Mouse (Mus musculus): ENCODE results near the gene Olfr1312. TPM values are rescaled to one million over a fixed set of nuclear protein-coding genes. Genes with fewer than 3 reads are reported as not detected.
"Not testable (repeated sequence)": the region's sequence is repeated elsewhere in the genome, so short reads cannot be mapped to it uniquely, and the experiment has no call there.

The Olfr1312 gene
- not detected in 2 replicates for polyA plus RNA-seq (2015; fragmentation: Nextera tagmentation; extraction: Ambion mirVana)

GRCm38 (mm10) chr2:112050138-112050537 is at the start of gene Olfr1312:
Olfr1312 (minus strand) TSS chr2:112050238.
- Histone ChIP-seq H3K4me2 (ENCODE audit: low read length) (no peak within 1 kb of the TSS), H3K27ac (no peak within 1 kb of the TSS), H3K4me1 (replicated peaks; ENCODE audit: insufficient read depth, low read length) (no peaks in the 10 kb centered on the region), H3K9ac (ENCODE audit: low read depth, low read length) (no peak within 1 kb of the TSS), H3K36me3 (ENCODE audit: insufficient read depth, low read length) (no peaks in the 10 kb centered on the region), H3K9me3 (replicated peaks; ENCODE audit: low read length) (no peaks in the 10 kb centered on the region), H3K27me3 (ENCODE audit: insufficient read depth, low read length) (no peaks in the 10 kb centered on the region), H3K4me3 (replicated peaks; ENCODE audit: low read depth, low read length) (no peak within 1 kb of the TSS)
- DNase-seq (ENCODE audit: low spot score) (no peak), ATAC-seq (replicated peaks; ENCODE audit: low FRiP score, low read depth) (no peak)
- 26% methylated on average over 1 of the region's 1 CpGs for WGBS
- TF ChIP-seq CTCF (IDR thresholded peaks at IDR 0.05; ENCODE audit: low read depth) = no peak

- Histone ChIP-seq H3K9ac (ENCODE audit: low read depth, low read length) (no peak within 1 kb of the TSS), H3K27me3 (ENCODE audit: insufficient read depth, low read length) (no peaks in the 10 kb centered on the region), H3K27ac (no peak within 1 kb of the TSS), H3K4me2 (ENCODE audit: low read length) (no peak within 1 kb of the TSS), H3K4me1 (replicated peaks; ENCODE audit: insufficient read depth, low read length) (no peaks in the 10 kb centered on the region), H3K4me3 (replicated peaks; ENCODE audit: low read depth, low read length) (no peak within 1 kb of the TSS), H3K9me3 (replicated peaks; ENCODE audit: low read length) (no peaks in the 10 kb centered on the region), H3K36me3 (ENCODE audit: insufficient read depth, low read length) (no peaks in the 10 kb centered on the region)
- TF ChIP-seq CTCF (IDR thresholded peaks at IDR 0.05; ENCODE audit: low read depth) = no peak
- ATAC-seq (replicated peaks; ENCODE audit: low FRiP score, low read depth) (no peak), DNase-seq (ENCODE audit: low spot score) (no peak)
Measured at GRCm38 (mm10) chr2:112096681-112097080, 46.6 kb upstream of the Olfr1312 start, which contains the start of gene Olfr1314. Olfr1314 (minus strand) TSS chr2:112096781.

GRCm38 (mm10) chr2:112077743-112078142 is 27.7 kb upstream of the Olfr1312 start, which contains the start of gene Olfr1313:
Olfr1313 (minus strand) TSS chr2:112077843.
- TF ChIP-seq CTCF (IDR thresholded peaks at IDR 0.05; ENCODE audit: low read depth) = no peak
- H3K4me1 ChIP-seq (replicated peaks; ENCODE audit: insufficient read depth, low read length) = no peaks in the 10 kb centered on the region
- no peak within 1 kb of the TSS for H3K9ac ChIP-seq (ENCODE audit: low read depth, low read length)
- H3K4me2 ChIP-seq (ENCODE audit: low read length) = no peak within 1 kb of the TSS
- no peak for ATAC-seq (replicated peaks; ENCODE audit: low FRiP score, low read depth)
- no peaks in the 10 kb centered on the region for H3K9me3 ChIP-seq (replicated peaks; ENCODE audit: low read length)
- no peak within 1 kb of the TSS for H3K4me3 ChIP-seq (replicated peaks; ENCODE audit: low read depth, low read length)
- no peaks in the 10 kb centered on the region for H3K27me3 ChIP-seq (ENCODE audit: insufficient read depth, low read length)
- no peak for DNase-seq (ENCODE audit: low spot score)
- no peaks in the 10 kb centered on the region for H3K36me3 ChIP-seq (ENCODE audit: insufficient read depth, low read length)
- H3K27ac ChIP-seq = no peak within 1 kb of the TSS

GRCm38 (mm10) chr2:112026971-112027370 is 23.1 kb downstream of the Olfr1312 start:
- ATAC-seq (replicated peaks; ENCODE audit: low FRiP score, low read depth) = not testable (repeated sequence)
- DNase-seq (ENCODE audit: low spot score) = peak; percentile 0

GRCm38 (mm10) chr2:112024312-112024711 is 25.7 kb downstream of the Olfr1312 start, which contains the start of gene Olfr1311:
Olfr1311 (minus strand) TSS chr2:112024412.
- Histone ChIP-seq H3K36me3 (ENCODE audit: insufficient read depth, low read length) (no peaks in the 10 kb centered on the region), H3K9ac (ENCODE audit: low read depth, low read length) (no peak within 1 kb of the TSS), H3K4me1 (replicated peaks; ENCODE audit: insufficient read depth, low read length) (no peaks in the 10 kb centered on the region), H3K27me3 (ENCODE audit: insufficient read depth, low read length) (no peaks in the 10 kb centered on the region), H3K4me3 (replicated peaks; ENCODE audit: low read depth, low read length) (no peak within 1 kb of the TSS), H3K9me3 (replicated peaks; ENCODE audit: low read length) (no peaks in the 10 kb centered on the region), H3K27ac (no peak within 1 kb of the TSS), H3K4me2 (ENCODE audit: low read length) (no peak within 1 kb of the TSS)
- ATAC-seq (replicated peaks; ENCODE audit: low FRiP score, low read depth) = no peak
- DNase-seq (ENCODE audit: low spot score) = no peak
- TF ChIP-seq CTCF (IDR thresholded peaks at IDR 0.05; ENCODE audit: low read depth) = no peak
- WGBS = 92% methylated on average over 2 of the region's 2 CpGs

More at GRCm38 (mm10) chr2:112026971-112027370, 23.1 kb downstream of the Olfr1312 start:
- not testable (repeated sequence) for H3K36me3 ChIP-seq (ENCODE audit: insufficient read depth, low read length); H3K27ac ChIP-seq; H3K4me1 ChIP-seq (replicated peaks; ENCODE audit: insufficient read depth, low read length); H3K4me2 ChIP-seq (ENCODE audit: low read length); H3K9me3 ChIP-seq (replicated peaks; ENCODE audit: low read length); H3K27me3 ChIP-seq (ENCODE audit: insufficient read depth, low read length); H3K4me3 ChIP-seq (replicated peaks; ENCODE audit: low read depth, low read length); H3K9ac ChIP-seq (ENCODE audit: low read depth, low read length)
- 39% methylated on average over 6 of the region's 6 CpGs for WGBS

- WGBS = 76% methylated on average over 3 of the region's 3 CpGs
Measured at GRCm38 (mm10) chr2:112014900-112015299, 35.1 kb downstream of the Olfr1312 start.

GRCm38 (mm10) chr2:112012608-112013007 is 37.4 kb downstream of the Olfr1312 start, which contains the start of gene Olfr1310:
Olfr1310 (minus strand) TSS chr2:112012708.
- Histone ChIP-seq H3K27ac (no peak within 1 kb of the TSS), H3K36me3 (ENCODE audit: insufficient read depth, low read length) (no peaks in the 10 kb centered on the region), H3K9ac (ENCODE audit: low read depth, low read length) (no peak within 1 kb of the TSS), H3K4me2 (ENCODE audit: low read length) (no peak within 1 kb of the TSS), H3K4me3 (replicated peaks; ENCODE audit: low read depth, low read length) (no peak within 1 kb of the TSS), H3K9me3 (replicated peaks; ENCODE audit: low read length) (no peaks in the 10 kb centered on the region), H3K4me1 (replicated peaks; ENCODE audit: insufficient read depth, low read length) (no peaks in the 10 kb centered on the region), H3K27me3 (ENCODE audit: insufficient read depth, low read length) (no peaks in the 10 kb centered on the region)
- no peak for ATAC-seq (replicated peaks; ENCODE audit: low FRiP score, low read depth)
- DNase-seq (ENCODE audit: low spot score) = no peak
- no peak for TF ChIP-seq CTCF (IDR thresholded peaks at IDR 0.05; ENCODE audit: low read depth)

More at GRCm38 (mm10) chr2:112014900-112015299, 35.1 kb downstream of the Olfr1312 start:
- Histone ChIP-seq H3K36me3 (ENCODE audit: insufficient read depth, low read length) (no peaks in the 10 kb centered on the region), H3K4me3 (replicated peaks; ENCODE audit: low read depth, low read length) (no peak overlapping the region), H3K4me2 (ENCODE audit: low read length) (no peak overlapping the region), H3K9me3 (replicated peaks; ENCODE audit: low read length) (no peaks in the 10 kb centered on the region), H3K27ac (no peak overlapping the region), H3K9ac (ENCODE audit: low read depth, low read length) (no peak overlapping the region), H3K4me1 (replicated peaks; ENCODE audit: insufficient read depth, low read length) (no peaks in the 10 kb centered on the region), H3K27me3 (ENCODE audit: insufficient read depth, low read length) (no peaks in the 10 kb centered on the region)
- TF ChIP-seq CTCF (IDR thresholded peaks at IDR 0.05; ENCODE audit: low read depth) = no peak
- DNase-seq (ENCODE audit: low spot score) (no peak), ATAC-seq (replicated peaks; ENCODE audit: low FRiP score, low read depth) (no peak)

Data from kidney, postnatal 0 days (tissue).